Mouse (Mus musculus) kidney, embryonic 14.5 days (tissue): ENCODE measurements at regions not wholly inside any gene's neighbourhood (a gene's known extent, or its start where the extent isn't known, plus 50 kb on each side); places are given as distances from the start of the nearest gene placed in this dataset.
"Not testable (repeated sequence)": the region's sequence is repeated elsewhere in the genome, so short reads cannot be mapped to it uniquely, and the experiment has no call there.

Experiments used
- ATAC-seq: fragments of 200-750 bp; cut with Nextera tagmentation; 2 replicates; pipeline ENCODE4 v1.8.0; 2017; ENCODE audit warnings: moderate number of reproducible peaks, mild to moderate bottlenecking, moderate TSS enrichment, moderate library complexity; ENCODE audit not compliant: low FRiP score, low TSS enrichment
- H3K27ac ChIP-seq: fragments of 300-500 bp; sonication (generic); 2 replicates; pipeline ENCODE4 v1.5.1; 2014; ENCODE audit warnings: low read depth, mild to moderate bottlenecking, low read length, moderate library complexity, mixed read lengths
- H3K27me3 ChIP-seq: fragments of 300-500 bp; sonication (generic); 2 replicates; pipeline ENCODE4 v1.6.1; 2014; ENCODE audit warnings: mild to moderate bottlenecking, low read length; ENCODE audit not compliant: control insufficient read depth, insufficient read depth
- H3K36me3 ChIP-seq: fragments of 300-500 bp; sonication (generic); 2 replicates; pipeline ENCODE4 v1.6.1; 2014; ENCODE audit warnings: low read length, mixed read lengths; ENCODE audit not compliant: control insufficient read depth, insufficient read depth
- H3K4me1 ChIP-seq: fragments of 300-500 bp; sonication (generic); 2 replicates; pipeline ENCODE4 v1.6.1; 2014; ENCODE audit warnings: low read length, mixed read lengths; ENCODE audit not compliant: control insufficient read depth, insufficient read depth
- H3K4me2 ChIP-seq: fragments of 300-500 bp; sonication (generic); replicated peaks from 2 replicates; pipeline ENCODE4 v1.6.1; 2014; ENCODE audit warnings: low read depth, mild to moderate bottlenecking, low read length
- H3K4me3 ChIP-seq: fragments of 300-500 bp; sonication (generic); 2 replicates; pipeline ENCODE4 v1.5.1; 2014; ENCODE audit warnings: mild to moderate bottlenecking, low read length
- H3K9ac ChIP-seq: fragments of 300-500 bp; sonication (generic); 2 replicates; pipeline ENCODE4 v1.6.1; 2014; ENCODE audit warnings: low read depth, mild to moderate bottlenecking, low read length, moderate library complexity
- H3K9me3 ChIP-seq: fragments of 300-500 bp; sonication (generic); 2 replicates; pipeline ENCODE4 v1.6.1; 2016; ENCODE audit warnings: low read length; ENCODE audit not compliant: control insufficient read depth
- WGBS: fragments of 180-500 bp; shearing (Covaris S2); extraction: QIAGEN DNeasy Blood & Tissue Kit; methylation state at CpG from one replicate; pipeline ENCODE4 v1.1.7; 2014; 5-methylcytosine and 5-hydroxymethylcytosine counted together

GRCm38 (mm10) chr16:89718921-89719320 lies 147.9 kb upstream of the Krtap11-1 start:
- 69% methylated on average over 3 of the region's 3 CpGs for WGBS
- Histone ChIP-seq H3K9ac (no peak overlapping the region), H3K9me3 (no peaks in the 10 kb centered on the region), H3K4me2 (no peak overlapping the region), H3K36me3 (no peaks in the 10 kb centered on the region), H3K27ac (no peak overlapping the region), H3K4me1 (no peaks in the 10 kb centered on the region), H3K27me3 (no peaks in the 10 kb centered on the region), H3K4me3 (no peak overlapping the region)
- no peak for ATAC-seq

DNA sequence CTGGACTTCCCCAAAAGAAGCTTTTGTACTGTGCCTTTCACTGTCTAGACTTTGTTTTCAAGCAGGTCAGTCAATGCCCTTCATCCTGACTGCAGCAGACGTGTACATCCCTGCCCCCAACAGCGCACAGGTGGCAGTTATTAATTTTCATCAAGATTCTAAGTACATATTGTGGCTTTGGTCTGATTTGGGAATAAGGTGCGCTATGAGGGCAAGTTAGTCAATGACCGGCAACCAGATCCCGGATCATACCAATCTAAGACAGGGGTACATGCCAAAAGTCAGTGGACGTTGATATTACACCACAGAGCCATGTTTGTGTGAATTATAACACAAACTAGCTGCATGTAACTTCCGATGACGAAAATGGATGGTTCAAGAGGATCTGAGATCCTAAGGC lies 144.7 kb upstream of the Krtap11-1 start:
- H3K9ac ChIP-seq, H3K9me3 ChIP-seq, H3K27me3 ChIP-seq, ATAC-seq, H3K4me2 ChIP-seq, H3K27ac ChIP-seq, H3K4me1 ChIP-seq, H3K4me3 ChIP-seq, H3K36me3 ChIP-seq: not testable (repeated sequence)
- 92% methylated on average over 8 of the region's 8 CpGs for WGBS

DNA sequence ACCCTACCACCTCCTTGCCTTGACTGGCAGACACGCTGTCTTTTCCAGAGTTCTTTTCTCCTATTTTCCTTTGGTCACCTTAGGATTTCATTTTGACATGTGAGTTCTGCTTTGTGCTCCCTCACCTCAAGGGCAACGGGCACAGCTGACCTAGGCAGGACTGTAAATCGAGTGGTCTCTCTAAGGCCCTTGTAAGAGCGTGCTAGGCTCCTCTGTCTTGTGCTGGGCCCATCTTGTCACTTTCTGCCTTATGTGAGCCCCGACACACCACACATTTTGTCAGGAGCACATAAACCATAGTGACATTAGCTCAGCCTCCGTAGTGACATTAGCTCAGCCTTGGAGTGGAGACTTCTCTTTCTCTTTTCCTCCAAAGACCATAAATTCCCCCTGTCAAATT lies 133.3 kb upstream of the Krtap11-1 start:
- H3K27me3 ChIP-seq, result no peaks in the 10 kb centered on the region
- ATAC-seq, result no peak

DNA sequence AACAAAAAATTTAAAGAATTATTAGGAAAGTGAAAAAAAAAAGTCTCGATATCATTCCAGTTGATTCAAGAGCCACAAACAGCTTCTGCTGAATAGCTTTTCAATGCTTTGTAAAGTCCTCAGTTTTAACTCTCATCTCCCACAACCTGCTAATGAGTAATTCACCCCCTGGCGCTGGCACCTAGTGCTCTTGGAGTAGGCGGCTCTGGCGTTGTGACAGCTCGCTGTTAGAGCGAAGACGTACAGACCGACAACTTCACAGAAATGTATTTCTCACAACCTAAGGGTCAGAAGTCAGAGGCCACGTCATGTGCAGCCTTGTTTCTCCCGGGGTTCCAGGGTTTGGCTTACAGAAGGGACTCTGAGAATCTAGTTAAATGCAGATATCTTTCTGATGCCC lies 132.2 kb upstream of the Krtap11-1 start:
- no peaks in the 10 kb centered on the region for H3K9me3 ChIP-seq
- 79% methylated on average over 10 of the region's 10 CpGs for WGBS
- H3K4me1 ChIP-seq, result peaks cover 7% of the 10 kb centered on the region; the same call in 1 of the 2 replicates
- ATAC-seq, result no peak
- H3K27me3 ChIP-seq, result no peaks in the 10 kb centered on the region
- no peak overlapping the region for H3K9ac ChIP-seq
- no peak overlapping the region for H3K4me3 ChIP-seq
- no peak overlapping the region for H3K4me2 ChIP-seq
- no peak overlapping the region for H3K27ac ChIP-seq
- H3K36me3 ChIP-seq, result no peaks in the 10 kb centered on the region

More for the DNA sequence above, 133.3 kb upstream of the Krtap11-1 start:
- Histone ChIP-seq H3K4me3 (no peak overlapping the region), H3K27ac (no peak overlapping the region), H3K4me2 (no peak overlapping the region), H3K36me3 (no peaks in the 10 kb centered on the region), H3K9ac (no peak overlapping the region), H3K9me3 (no peaks in the 10 kb centered on the region), H3K4me1 (peaks cover 4% of the 10 kb centered on the region; the same call in 1 of the 2 replicates)
- 32% methylated on average over 6 of the region's 6 CpGs for WGBS

DNA sequence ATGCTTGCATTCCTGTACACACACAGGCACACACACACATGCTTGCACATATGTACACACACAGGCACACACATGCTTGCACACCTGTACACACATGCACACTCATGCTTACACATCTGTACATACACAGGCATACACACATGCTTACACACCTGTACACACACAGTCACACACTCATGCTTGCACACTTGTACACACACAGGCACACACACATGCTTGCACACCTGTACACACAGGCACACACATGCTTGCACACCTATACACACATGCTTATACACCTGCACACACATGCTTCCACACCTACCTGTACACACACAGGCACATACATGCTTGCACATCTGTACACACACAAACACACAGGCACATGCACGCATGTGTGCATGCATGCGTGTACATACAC lies 131.4 kb upstream of the Krtap11-1 start:
- no peak for ATAC-seq
- Histone ChIP-seq H3K4me2 (no peak overlapping the region), H3K4me3 (no peak overlapping the region), H3K9me3 (no peaks in the 10 kb centered on the region), H3K27me3 (no peaks in the 10 kb centered on the region), H3K4me1 (peaks cover 7% of the 10 kb centered on the region; the same call in 1 of the 2 replicates), H3K9ac (no peak overlapping the region), H3K36me3 (no peaks in the 10 kb centered on the region), H3K27ac (no peak overlapping the region)
- WGBS, result 97% methylated on average over 2 of the region's 2 CpGs

- Histone ChIP-seq H3K27me3 (no peaks in the 10 kb centered on the region), H3K9me3 (no peaks in the 10 kb centered on the region), H3K27ac (no peak overlapping the region), H3K4me2 (no peak overlapping the region), H3K4me1 (peaks cover 7% of the 10 kb centered on the region; the same call in 1 of the 2 replicates), H3K36me3 (no peaks in the 10 kb centered on the region), H3K4me3 (no peak overlapping the region), H3K9ac (no peak overlapping the region)
- 92% methylated on average over 8 of the region's 8 CpGs for WGBS
- ATAC-seq, result no peak
Measured at GRCm38 (mm10) chr16:89701741-89702140, 130.8 kb upstream of the Krtap11-1 start.

- Histone ChIP-seq H3K36me3 (no peaks in the 10 kb centered on the region), H3K4me2 (no peak overlapping the region), H3K27me3 (no peaks in the 10 kb centered on the region), H3K9ac (no peak overlapping the region), H3K4me3 (no peak overlapping the region), H3K4me1 (peaks cover 7% of the 10 kb centered on the region; the same call in 1 of the 2 replicates), H3K27ac (peak overlapping the region; percentile 57; the same call in 1 of the 2 replicates), H3K9me3 (no peaks in the 10 kb centered on the region)
- ATAC-seq, result peak; percentile 51
- 10% methylated on average over 2 of the region's 2 CpGs for WGBS
Measured at GRCm38 (mm10) chr16:89699710-89700109, 128.7 kb upstream of the Krtap11-1 start.

DNA sequence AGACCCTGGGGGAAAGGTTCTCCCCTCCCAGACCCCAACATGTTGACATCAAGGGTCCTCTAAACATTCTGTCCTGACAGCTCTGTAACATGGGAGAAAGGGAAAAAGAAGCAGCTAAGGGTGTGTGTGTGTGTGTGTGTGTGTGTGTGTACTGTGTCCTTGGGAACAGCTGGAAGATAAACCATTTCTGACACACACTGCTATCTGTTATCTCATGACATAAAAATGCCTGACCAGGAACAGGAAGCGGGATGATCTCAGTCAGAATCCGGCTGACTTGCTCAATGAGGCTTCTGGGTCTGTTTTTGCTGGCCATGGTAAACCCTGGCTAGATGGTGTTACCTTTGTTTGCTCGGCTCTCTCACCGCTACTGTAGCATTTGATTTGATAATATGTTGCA lies 124.8 kb upstream of the Krtap11-1 start:
- Histone ChIP-seq H3K27me3 (no peaks in the 10 kb centered on the region), H3K4me2 (no peak overlapping the region), H3K9ac (no peak overlapping the region), H3K27ac (no peak overlapping the region), H3K4me1 (peaks cover 7% of the 10 kb centered on the region; the same call in 1 of the 2 replicates), H3K9me3 (no peaks in the 10 kb centered on the region), H3K36me3 (no peaks in the 10 kb centered on the region), H3K4me3 (no peak overlapping the region)
- WGBS, result 25% methylated on average over 4 of the region's 4 CpGs
- peak; percentile 70 for ATAC-seq

GRCm38 (mm10) chr16:89695406-89695805 lies 124.4 kb upstream of the Krtap11-1 start:
- peaks cover 7% of the 10 kb centered on the region; the same call in 1 of the 2 replicates for H3K4me1 ChIP-seq
- H3K36me3 ChIP-seq, result no peaks in the 10 kb centered on the region
- no peak for ATAC-seq
- no peak overlapping the region for H3K4me2 ChIP-seq
- no peaks in the 10 kb centered on the region for H3K9me3 ChIP-seq
- no peak overlapping the region for H3K9ac ChIP-seq
- H3K27ac ChIP-seq, result no peak overlapping the region
- H3K4me3 ChIP-seq, result no peak overlapping the region
- WGBS, result 39% methylated on average over 7 of the region's 7 CpGs
- no peaks in the 10 kb centered on the region for H3K27me3 ChIP-seq
